Mouse (Mus musculus) heart, postnatal 0 days (tissue): ENCODE measurements around the gene Egfr.

Experiments used
- CTCF ChIP-seq: IDR thresholded peaks from 2 replicates; pipeline ENCODE4 v1.5.1; 2016; ENCODE audit warnings: antibody characterized with exemption, control low read depth, low read depth
- EP300 ChIP-seq: IDR thresholded peaks from 2 replicates; pipeline ENCODE4 v1.6.1; 2016; ENCODE audit warnings: antibody characterized with exemption, low read depth

GRCm38 (mm10) chr11:16810086-16810485 is 58.1 kb downstream of the Egfr start:
- TF ChIP-seq CTCF (no peak), EP300 (no peak)
